Mouse (Mus musculus): ENCODE results near the gene Lrrc1. TPM values are rescaled to one million over a fixed set of nuclear protein-coding genes. Genes with fewer than 3 reads are reported as not detected.

Lrrc1 gene
- polyA plus RNA-seq, 1 experiment from 2014 or later, result 11.7 TPM

GRCm38 (mm10) chr9:77539232-77539631 lies 5.4 kb downstream of the Lrrc1 start:
- H3K27ac ChIP-seq (replicated peaks; ENCODE audit: low read depth, low read length), result no peak overlapping the region
- H3K4me3 ChIP-seq (ENCODE audit: low read depth, low read length), result no peak overlapping the region
- no peaks in the 10 kb centered on the region for H3K4me1 ChIP-seq (ENCODE audit: control insufficient read depth, insufficient read depth, low read length)
- DNase-seq (ENCODE audit: low spot score) (no peak), ATAC-seq (replicated peaks; ENCODE audit: insufficient number of reproducible peaks, low FRiP score, low TSS enrichment, low read depth) (no peak)
- 91% methylated on average over 9 of the region's 9 CpGs for WGBS
- no peaks in the 10 kb centered on the region for H3K9me3 ChIP-seq (replicated peaks; ENCODE audit: control insufficient read depth, low read length)
- H3K9ac ChIP-seq (replicated peaks; ENCODE audit: low read length), result no peak overlapping the region
- H3K27me3 ChIP-seq (ENCODE audit: control insufficient read depth, insufficient read depth, low read length), result no peaks in the 10 kb centered on the region
- H3K36me3 ChIP-seq (replicated peaks; ENCODE audit: control insufficient read depth, insufficient read depth, low read depth, low read length), result no peaks in the 10 kb centered on the region
- H3K4me2 ChIP-seq (ENCODE audit: low read depth, low read length), result no peak overlapping the region

GRCm38 (mm10) chr9:77537357-77537756 lies 7.3 kb downstream of the Lrrc1 start:
- H3K9me3 ChIP-seq (replicated peaks; ENCODE audit: control insufficient read depth, low read length), result no peaks in the 10 kb centered on the region
- ATAC-seq (replicated peaks; ENCODE audit: insufficient number of reproducible peaks, low FRiP score, low TSS enrichment, low read depth), result no peak

GRCm38 (mm10) chr9:77536832-77537231 lies 7.8 kb downstream of the Lrrc1 start:
- Histone ChIP-seq H3K27ac (replicated peaks; ENCODE audit: low read depth, low read length) (no peak overlapping the region), H3K36me3 (replicated peaks; ENCODE audit: control insufficient read depth, insufficient read depth, low read depth, low read length) (no peaks in the 10 kb centered on the region), H3K27me3 (ENCODE audit: control insufficient read depth, insufficient read depth, low read length) (no peaks in the 10 kb centered on the region), H3K4me2 (ENCODE audit: low read depth, low read length) (no peak overlapping the region), H3K4me3 (ENCODE audit: low read depth, low read length) (no peak overlapping the region), H3K9me3 (replicated peaks; ENCODE audit: control insufficient read depth, low read length) (no peaks in the 10 kb centered on the region), H3K4me1 (ENCODE audit: control insufficient read depth, insufficient read depth, low read length) (no peaks in the 10 kb centered on the region), H3K9ac (replicated peaks; ENCODE audit: low read length) (no peak overlapping the region)
- no peak for DNase-seq (ENCODE audit: low spot score)
- no peak for ATAC-seq (replicated peaks; ENCODE audit: insufficient number of reproducible peaks, low FRiP score, low TSS enrichment, low read depth)
- WGBS, result 80% methylated on average over 7 of the region's 7 CpGs

More at GRCm38 (mm10) chr9:77537357-77537756, 7.3 kb downstream of the Lrrc1 start:
- Histone ChIP-seq H3K4me1 (ENCODE audit: control insufficient read depth, insufficient read depth, low read length) (no peaks in the 10 kb centered on the region), H3K36me3 (replicated peaks; ENCODE audit: control insufficient read depth, insufficient read depth, low read depth, low read length) (no peaks in the 10 kb centered on the region), H3K4me2 (ENCODE audit: low read depth, low read length) (no peak overlapping the region), H3K9ac (replicated peaks; ENCODE audit: low read length) (no peak overlapping the region), H3K27me3 (ENCODE audit: control insufficient read depth, insufficient read depth, low read length) (no peaks in the 10 kb centered on the region), H3K4me3 (ENCODE audit: low read depth, low read length) (no peak overlapping the region), H3K27ac (replicated peaks; ENCODE audit: low read depth, low read length) (no peak overlapping the region)
- WGBS, result 82% methylated on average over 10 of the region's 10 CpGs
- DNase-seq (ENCODE audit: low spot score), result no peak

GRCm38 (mm10) chr9:77536286-77536685 lies 8.4 kb downstream of the Lrrc1 start:
- no peak overlapping the region for H3K9ac ChIP-seq (replicated peaks; ENCODE audit: low read length)
- 75% methylated on average over 6 of the region's 6 CpGs for WGBS
- no peak for DNase-seq (ENCODE audit: low spot score)
- H3K4me2 ChIP-seq (ENCODE audit: low read depth, low read length), result no peak overlapping the region
- no peaks in the 10 kb centered on the region for H3K36me3 ChIP-seq (replicated peaks; ENCODE audit: control insufficient read depth, insufficient read depth, low read depth, low read length)
- H3K4me1 ChIP-seq (ENCODE audit: control insufficient read depth, insufficient read depth, low read length), result no peaks in the 10 kb centered on the region
- no peak overlapping the region for H3K4me3 ChIP-seq (ENCODE audit: low read depth, low read length)
- H3K27ac ChIP-seq (replicated peaks; ENCODE audit: low read depth, low read length), result no peak overlapping the region
- no peaks in the 10 kb centered on the region for H3K9me3 ChIP-seq (replicated peaks; ENCODE audit: control insufficient read depth, low read length)
- H3K27me3 ChIP-seq (ENCODE audit: control insufficient read depth, insufficient read depth, low read length), result no peaks in the 10 kb centered on the region
- ATAC-seq (replicated peaks; ENCODE audit: insufficient number of reproducible peaks, low FRiP score, low TSS enrichment, low read depth), result no peak

- H3K27me3 ChIP-seq (ENCODE audit: control insufficient read depth, insufficient read depth, low read length), result no peaks in the 10 kb centered on the region
- no peak overlapping the region for H3K27ac ChIP-seq (replicated peaks; ENCODE audit: low read depth, low read length)
- no peaks in the 10 kb centered on the region for H3K36me3 ChIP-seq (replicated peaks; ENCODE audit: control insufficient read depth, insufficient read depth, low read depth, low read length)
- no peaks in the 10 kb centered on the region for H3K9me3 ChIP-seq (replicated peaks; ENCODE audit: control insufficient read depth, low read length)
- no peaks in the 10 kb centered on the region for H3K4me1 ChIP-seq (ENCODE audit: control insufficient read depth, insufficient read depth, low read length)
- DNase-seq (ENCODE audit: low spot score) (no peak), ATAC-seq (replicated peaks; ENCODE audit: insufficient number of reproducible peaks, low FRiP score, low TSS enrichment, low read depth) (no peak)
- no peak overlapping the region for H3K4me2 ChIP-seq (ENCODE audit: low read depth, low read length)
- no peak overlapping the region for H3K9ac ChIP-seq (replicated peaks; ENCODE audit: low read length)
- 23% methylated on average over 17 of the region's 17 CpGs for WGBS
- no peak overlapping the region for H3K4me3 ChIP-seq (ENCODE audit: low read depth, low read length)
These were observed 9.5 kb downstream of the Lrrc1 start for GRCm38 (mm10) chr9:77535021-77535744.

- no peak for ATAC-seq (replicated peaks; ENCODE audit: insufficient number of reproducible peaks, low FRiP score, low TSS enrichment, low read depth)
- Histone ChIP-seq H3K9me3 (replicated peaks; ENCODE audit: control insufficient read depth, low read length) (no peaks in the 10 kb centered on the region), H3K27ac (replicated peaks; ENCODE audit: low read depth, low read length) (no peak overlapping the region), H3K9ac (replicated peaks; ENCODE audit: low read length) (no peak overlapping the region), H3K4me2 (ENCODE audit: low read depth, low read length) (no peak overlapping the region), H3K36me3 (replicated peaks; ENCODE audit: control insufficient read depth, insufficient read depth, low read depth, low read length) (no peaks in the 10 kb centered on the region), H3K4me1 (ENCODE audit: control insufficient read depth, insufficient read depth, low read length) (no peaks in the 10 kb centered on the region), H3K27me3 (ENCODE audit: control insufficient read depth, insufficient read depth, low read length) (no peaks in the 10 kb centered on the region), H3K4me3 (ENCODE audit: low read depth, low read length) (no peak overlapping the region)
- 85% methylated on average over 5 of the region's 5 CpGs for WGBS
- DNase-seq (ENCODE audit: low spot score), result no peak
These were observed 16.2 kb downstream of the Lrrc1 start for GRCm38 (mm10) chr9:77528379-77529041.

- H3K4me2 ChIP-seq (ENCODE audit: low read depth, low read length), result no peak overlapping the region
- ATAC-seq (replicated peaks; ENCODE audit: insufficient number of reproducible peaks, low FRiP score, low TSS enrichment, low read depth) (no peak), DNase-seq (ENCODE audit: low spot score) (no peak)
- H3K27me3 ChIP-seq (ENCODE audit: control insufficient read depth, insufficient read depth, low read length), result no peaks in the 10 kb centered on the region
- H3K27ac ChIP-seq (replicated peaks; ENCODE audit: low read depth, low read length), result no peak overlapping the region
- no peak overlapping the region for H3K9ac ChIP-seq (replicated peaks; ENCODE audit: low read length)
- H3K4me3 ChIP-seq (ENCODE audit: low read depth, low read length), result no peak overlapping the region
- H3K36me3 ChIP-seq (replicated peaks; ENCODE audit: control insufficient read depth, insufficient read depth, low read depth, low read length), result no peaks in the 10 kb centered on the region
- no peaks in the 10 kb centered on the region for H3K9me3 ChIP-seq (replicated peaks; ENCODE audit: control insufficient read depth, low read length)
- 81% methylated on average over 6 of the region's 6 CpGs for WGBS
- H3K4me1 ChIP-seq (ENCODE audit: control insufficient read depth, insufficient read depth, low read length), result no peaks in the 10 kb centered on the region
These were observed 17.5 kb downstream of the Lrrc1 start for GRCm38 (mm10) chr9:77527170-77527569.

- DNase-seq (ENCODE audit: low spot score) (no peak), ATAC-seq (replicated peaks; ENCODE audit: insufficient number of reproducible peaks, low FRiP score, low TSS enrichment, low read depth) (no peak)
- Histone ChIP-seq H3K4me2 (ENCODE audit: low read depth, low read length) (no peak overlapping the region), H3K27ac (replicated peaks; ENCODE audit: low read depth, low read length) (no peak overlapping the region), H3K9me3 (replicated peaks; ENCODE audit: control insufficient read depth, low read length) (no peaks in the 10 kb centered on the region), H3K36me3 (replicated peaks; ENCODE audit: control insufficient read depth, insufficient read depth, low read depth, low read length) (no peaks in the 10 kb centered on the region), H3K4me1 (ENCODE audit: control insufficient read depth, insufficient read depth, low read length) (no peaks in the 10 kb centered on the region), H3K27me3 (ENCODE audit: control insufficient read depth, insufficient read depth, low read length) (no peaks in the 10 kb centered on the region), H3K4me3 (ENCODE audit: low read depth, low read length) (no peak overlapping the region), H3K9ac (replicated peaks; ENCODE audit: low read length) (no peak overlapping the region)
- 92% methylated on average over 2 of the region's 2 CpGs for whole genome bisulfite sequencing
These were observed 18.0 kb downstream of the Lrrc1 start for GRCm38 (mm10) chr9:77526715-77527114.
